Mouse (Mus musculus) spleen, embryonic (tissue): ENCODE data around the gene Ubox5.
"Not testable (repeated sequence)": the region's sequence is repeated elsewhere in the genome, so short reads cannot be mapped to it uniquely, and the experiment has no call there.

Experiments used
- CTCF ChIA-PET: fragments of 350-600 bp; sonication (Branson Sonifier 250); formaldehyde crosslinking; loops from one replicate; lab custom pipeline; 2022; lab: Charles Lee

Gene Ubox5

DNA sequence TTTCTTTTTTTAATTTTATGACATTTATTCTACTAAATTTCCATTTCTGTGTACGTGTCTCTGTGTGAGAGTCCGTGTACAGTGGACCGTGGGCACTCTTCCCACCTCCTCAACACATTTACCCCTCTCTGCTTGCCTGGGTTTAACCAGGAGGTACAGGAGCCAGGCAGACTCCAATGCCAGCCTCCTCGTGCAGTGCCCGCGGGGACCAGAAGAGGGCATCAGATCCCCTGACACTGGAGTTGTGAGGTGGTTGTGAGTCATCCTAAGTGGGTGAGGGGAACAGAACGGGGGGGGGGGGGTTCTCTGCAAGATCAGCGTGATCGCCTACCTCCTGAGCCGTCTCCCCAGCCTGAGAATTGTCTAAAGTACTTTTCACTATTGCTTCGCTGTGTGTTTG is 51.7 kb downstream of the Ubox5 start:
- CTCF ChIA-PET = interaction anchor here (0.7 kb wide), 1 partner anchor 91 kb away, joined by 3 read pairs; no protein-coding TSS in a partner anchor

DNA sequence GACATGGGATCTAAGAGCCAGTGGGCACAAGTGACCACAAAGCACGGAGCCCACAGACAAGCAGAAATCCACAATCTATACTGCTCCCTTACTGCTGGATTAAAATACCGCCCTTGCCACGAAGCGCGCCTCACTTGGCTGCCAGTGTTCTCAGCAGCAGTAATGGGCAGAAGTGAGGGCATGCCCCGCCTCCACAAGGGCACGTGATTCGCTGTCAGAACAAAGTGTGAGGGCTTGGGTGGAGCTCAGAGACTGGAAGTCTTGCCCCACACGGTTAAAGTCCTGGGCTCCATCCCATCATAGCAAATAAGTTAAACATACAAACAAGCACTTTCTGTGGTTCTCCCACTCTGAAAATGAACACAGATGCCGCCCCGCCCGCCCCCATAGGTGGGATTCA is 52.2 kb downstream of the Ubox5 start:
- CTCF ChIA-PET = interaction anchor here (0.7 kb wide), 1 partner anchor 1668 kb away, joined by 8 read pairs; no protein-coding TSS in a partner anchor

DNA sequence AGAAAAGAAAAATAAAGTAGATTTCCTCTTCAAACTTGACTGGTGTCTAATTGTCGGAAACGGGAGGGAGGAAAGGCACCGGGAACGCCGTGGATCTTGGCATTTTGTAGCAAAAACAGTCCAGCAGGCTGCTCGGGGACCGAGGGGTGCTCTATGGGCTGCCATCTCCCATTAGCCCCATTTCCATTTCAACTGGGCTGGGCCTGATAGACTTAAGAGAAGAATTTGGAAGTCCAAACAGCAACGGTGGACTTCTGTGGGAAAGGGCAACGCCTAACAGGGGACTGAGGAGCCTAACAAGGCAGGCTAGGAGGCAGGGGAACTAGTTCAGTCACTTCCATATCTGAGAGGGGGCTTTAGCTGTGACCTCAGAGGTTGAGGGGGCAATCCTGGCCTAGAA is 52.8 kb downstream of the Ubox5 start:
- CTCF ChIA-PET = interaction anchor here (0.6 to 0.7 kb wide), 2 partner anchors 285 to 1669 kb away, joined by 3 to 8 read pairs; no protein-coding TSS in a partner anchor

DNA sequence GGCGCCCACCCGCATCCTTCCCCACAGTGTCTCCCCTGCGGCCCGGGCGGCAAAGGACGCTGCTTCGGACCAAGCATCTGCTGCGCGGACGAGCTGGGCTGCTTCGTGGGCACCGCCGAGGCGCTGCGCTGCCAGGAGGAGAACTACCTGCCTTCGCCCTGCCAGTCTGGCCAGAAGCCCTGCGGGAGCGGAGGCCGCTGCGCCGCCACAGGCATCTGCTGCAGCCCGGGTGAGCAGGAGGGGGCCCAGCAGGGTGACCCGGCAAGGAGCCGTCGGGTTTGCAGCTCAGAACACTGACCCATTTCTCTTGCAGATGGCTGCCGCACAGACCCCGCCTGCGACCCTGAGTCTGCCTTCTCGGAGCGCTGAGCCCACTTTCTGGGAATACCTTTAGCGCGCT is 53.3 kb downstream of the Ubox5 start:
- CTCF ChIA-PET = not testable (repeated sequence)

DNA sequence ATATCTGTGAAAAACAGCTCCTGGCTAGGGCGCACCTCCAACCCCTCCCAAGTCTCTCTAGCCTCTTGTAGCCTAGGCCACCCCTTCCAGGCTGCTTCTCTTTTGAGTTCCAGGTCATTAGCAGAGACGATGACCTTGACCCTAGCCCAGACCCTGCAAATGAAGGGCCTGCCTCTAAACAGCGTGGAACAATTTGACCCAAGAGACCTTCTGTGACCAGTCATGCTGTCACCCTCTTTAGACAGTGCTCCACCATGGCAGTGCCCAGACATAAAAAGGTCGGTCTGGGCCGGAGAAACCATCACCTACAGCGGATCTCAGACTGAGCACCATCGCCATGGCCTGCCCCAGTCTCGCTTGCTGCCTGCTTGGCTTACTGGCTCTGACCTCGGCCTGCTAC is 54.0 kb downstream of the Ubox5 start, which contains the start of gene Oxt:
Oxt (plus strand) TSS at position 301 of the 400 bp plus-strand sequence.
- CTCF ChIA-PET = interaction anchor here (0.6 kb wide), 1 partner anchor 896 kb away, joined by 3 read pairs; no protein-coding TSS in a partner anchor

DNA sequence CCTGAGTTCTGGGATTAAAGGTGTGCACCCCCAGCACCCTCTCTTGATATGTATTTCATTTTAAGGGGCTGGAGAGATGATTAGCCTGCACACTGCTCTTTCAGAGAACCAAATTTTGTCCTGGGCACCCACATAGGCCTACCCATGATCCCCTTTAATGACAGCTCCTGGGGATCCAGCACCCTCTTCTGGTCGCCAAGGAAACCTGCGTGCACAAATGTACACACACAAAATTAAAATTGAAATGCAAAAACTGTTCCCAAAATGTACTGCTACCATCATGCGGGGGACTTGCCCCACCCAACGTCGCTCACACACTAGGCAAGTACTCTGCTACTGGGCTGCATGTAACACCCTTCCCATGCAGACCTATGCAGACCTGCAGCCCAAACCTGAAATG is 54.9 kb downstream of the Ubox5 start:
- CTCF ChIA-PET = no interaction called here

DNA sequence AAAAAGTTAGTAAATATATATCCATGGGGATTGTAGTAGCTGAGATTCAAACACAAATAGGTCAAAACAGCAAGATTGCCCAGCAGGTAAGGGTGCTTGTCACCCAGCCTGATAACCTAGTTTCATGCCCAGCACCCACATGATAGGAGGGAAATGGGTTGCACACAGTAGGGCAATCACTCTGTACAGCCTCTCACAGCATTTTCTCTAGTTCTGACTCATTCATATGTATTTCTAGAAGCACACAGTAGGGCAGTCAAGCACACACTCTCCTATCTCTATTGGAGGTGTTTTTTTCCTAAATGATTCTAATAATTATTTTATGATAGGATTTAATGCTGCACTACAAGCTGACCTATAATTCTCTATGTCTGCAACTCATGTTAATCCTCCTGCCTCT is 59.9 kb downstream of the Ubox5 start:
- CTCF ChIA-PET = no interaction called here

DNA sequence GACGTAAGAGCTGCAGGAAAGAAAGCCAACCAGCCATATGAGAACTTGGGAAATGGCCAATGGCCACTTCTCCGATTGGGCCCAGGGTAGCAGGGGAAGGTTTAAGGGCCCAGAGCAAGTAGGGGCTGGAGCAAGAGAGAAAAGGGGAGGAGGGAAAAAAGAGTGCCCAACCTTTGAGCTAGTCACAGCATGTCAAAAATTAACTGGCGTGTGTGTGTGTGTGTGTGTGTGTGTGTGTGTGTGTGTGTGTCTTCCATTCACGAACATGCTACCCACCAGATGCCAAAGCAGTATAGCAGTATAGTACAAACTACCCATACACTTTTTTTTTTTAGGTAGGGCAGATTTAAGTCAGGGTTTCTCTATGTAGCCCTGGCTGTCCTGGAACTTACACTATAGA is 60.9 kb downstream of the Ubox5 start:
- CTCF ChIA-PET = no interaction called here

DNA sequence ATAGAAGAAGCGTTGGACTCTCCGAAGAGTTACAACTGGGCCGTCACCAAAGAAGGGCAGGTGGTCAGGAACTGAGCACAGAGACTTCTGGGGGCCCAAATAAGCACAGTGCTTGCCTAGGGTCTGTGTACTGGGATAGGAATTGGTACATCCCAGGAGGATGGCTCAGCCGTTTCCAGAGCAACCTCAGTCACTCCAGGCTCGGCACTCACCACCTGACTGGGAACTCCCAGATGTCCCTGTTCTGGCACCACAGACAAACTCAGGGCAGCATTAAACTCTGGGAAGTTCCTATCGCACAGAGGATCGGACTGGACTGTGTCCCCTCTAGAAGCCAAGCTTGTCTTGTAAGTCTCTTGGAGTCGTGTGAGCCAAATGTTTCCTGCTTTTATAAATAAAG is 64.9 kb downstream of the Ubox5 start:
- CTCF ChIA-PET = no interaction called here

DNA sequence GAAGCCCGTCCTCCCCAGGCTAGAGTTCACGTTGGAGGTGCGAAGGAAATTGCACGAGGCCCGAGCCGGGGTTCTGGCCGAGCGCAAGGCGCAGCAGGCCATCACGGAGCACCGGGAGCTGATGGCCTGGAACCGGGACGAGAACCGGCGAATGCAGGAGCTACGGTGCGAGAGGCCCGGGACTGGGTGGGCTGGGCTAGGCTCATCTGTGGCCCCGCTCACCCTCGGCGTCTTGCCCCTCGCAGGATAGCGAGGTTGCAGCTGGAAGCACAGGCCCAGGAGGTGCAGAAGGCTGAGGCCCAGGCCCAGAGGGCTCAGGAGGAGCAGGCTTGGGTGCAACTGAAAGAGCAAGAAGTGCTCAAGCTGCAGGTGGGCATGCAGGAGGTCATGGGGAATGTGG is 65.8 kb downstream of the Ubox5 start:
- CTCF ChIA-PET = no interaction called here

DNA sequence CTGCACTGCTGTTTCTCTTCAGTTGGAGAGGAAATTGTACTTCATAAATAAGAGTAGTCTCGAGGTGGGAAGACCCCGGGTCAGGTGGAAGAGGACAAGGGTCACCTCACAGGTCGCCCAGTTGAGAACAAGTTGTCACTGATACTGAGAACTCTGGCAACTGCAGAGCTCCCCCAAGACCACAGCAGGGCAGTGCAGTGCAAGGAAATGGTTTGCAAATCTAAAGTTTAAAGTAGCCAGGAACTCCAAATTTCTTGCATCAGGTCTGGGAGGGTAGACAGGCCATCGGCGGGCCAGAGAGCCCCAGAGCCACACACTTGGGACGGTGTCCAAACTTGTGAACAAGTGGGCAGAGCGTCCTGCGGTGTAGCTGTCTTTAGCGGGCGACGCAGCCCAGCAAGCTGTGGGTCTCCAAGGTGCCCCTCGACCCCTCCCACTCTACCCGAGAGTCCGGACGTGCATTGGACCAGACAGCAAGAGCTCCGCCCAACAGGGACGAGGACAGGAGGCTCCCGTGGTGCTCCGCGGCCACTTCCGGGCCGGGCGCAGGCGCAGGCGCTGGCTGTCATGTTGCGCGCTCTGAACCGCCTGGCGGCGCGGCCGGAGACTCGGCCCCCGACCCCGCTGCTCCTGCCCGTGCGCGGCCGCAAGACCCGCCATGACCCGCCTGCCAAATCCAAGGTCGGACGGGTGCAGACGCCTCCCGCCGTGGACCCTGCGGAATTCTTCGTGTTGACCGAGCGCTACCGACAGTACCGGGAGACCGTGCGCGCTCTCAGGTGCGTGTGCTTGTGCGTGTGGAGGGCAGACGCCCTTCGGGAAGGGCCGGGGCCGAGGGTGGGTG is 66.4 kb downstream of the Ubox5 start, which contains the start of gene Mrps26:
Mrps26 (plus strand) TSS at position 531 of the 844 bp plus-strand sequence.
- CTCF ChIA-PET = no interaction called here

DNA sequence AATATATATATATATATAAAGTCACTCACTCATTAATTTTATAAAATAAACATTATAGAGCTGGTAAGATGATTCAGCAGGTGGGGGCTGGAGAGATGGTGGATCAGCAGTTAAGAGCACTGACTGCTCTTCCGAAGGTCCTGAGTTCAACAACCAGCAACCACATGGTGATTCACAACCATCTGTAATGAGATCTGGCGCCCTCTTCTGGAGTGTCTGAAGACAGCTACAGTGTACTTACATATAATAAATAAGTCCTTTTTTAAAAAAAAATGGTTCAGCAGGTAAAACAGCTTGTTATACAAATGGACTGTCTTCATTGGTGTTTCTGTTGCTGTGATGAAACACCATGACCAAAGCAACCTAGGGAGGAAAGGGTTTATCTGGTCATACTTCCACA is 71.8 kb downstream of the Ubox5 start:
- CTCF ChIA-PET = no interaction called here

DNA sequence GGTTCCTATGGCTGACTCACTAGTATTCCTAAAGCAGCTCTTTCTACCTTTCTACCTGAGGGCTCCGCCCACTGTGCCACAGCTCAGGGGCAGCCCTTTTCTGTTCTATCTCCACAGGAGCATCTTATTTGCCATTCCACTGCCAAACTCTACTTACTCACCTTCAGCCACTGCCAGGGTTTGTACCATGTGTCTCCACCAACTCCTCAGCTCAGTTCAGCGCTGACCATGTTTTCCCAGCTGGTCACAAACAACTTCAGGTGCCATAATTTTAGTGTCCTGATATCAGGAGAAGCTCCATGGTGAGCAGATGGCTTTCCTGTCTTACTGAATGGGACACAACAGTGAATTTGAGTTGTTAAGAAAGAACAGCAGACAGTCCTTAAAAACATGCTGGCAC is 72.4 kb downstream of the Ubox5 start:
- CTCF ChIA-PET = no interaction called here

DNA sequence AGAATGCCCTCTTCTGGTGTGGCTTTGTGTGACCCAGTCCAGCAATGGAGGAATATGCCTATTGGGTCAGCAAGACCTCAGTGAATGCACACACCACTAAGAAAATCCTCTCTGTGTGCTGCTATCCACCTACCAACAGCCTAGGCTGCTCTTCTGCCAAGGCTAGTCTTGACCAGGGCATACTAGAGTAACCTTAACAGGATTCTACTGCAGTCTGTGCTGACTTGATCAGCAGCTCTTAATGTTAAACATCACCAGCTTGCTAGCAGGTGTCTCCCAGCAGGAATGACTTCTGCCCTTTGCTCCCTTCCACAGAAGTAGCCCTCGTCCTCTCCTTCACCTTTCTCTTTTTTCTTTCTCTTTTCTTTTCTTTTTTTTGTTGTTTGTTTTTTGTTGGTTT is 73.5 kb downstream of the Ubox5 start:
- CTCF ChIA-PET = no interaction called here

DNA sequence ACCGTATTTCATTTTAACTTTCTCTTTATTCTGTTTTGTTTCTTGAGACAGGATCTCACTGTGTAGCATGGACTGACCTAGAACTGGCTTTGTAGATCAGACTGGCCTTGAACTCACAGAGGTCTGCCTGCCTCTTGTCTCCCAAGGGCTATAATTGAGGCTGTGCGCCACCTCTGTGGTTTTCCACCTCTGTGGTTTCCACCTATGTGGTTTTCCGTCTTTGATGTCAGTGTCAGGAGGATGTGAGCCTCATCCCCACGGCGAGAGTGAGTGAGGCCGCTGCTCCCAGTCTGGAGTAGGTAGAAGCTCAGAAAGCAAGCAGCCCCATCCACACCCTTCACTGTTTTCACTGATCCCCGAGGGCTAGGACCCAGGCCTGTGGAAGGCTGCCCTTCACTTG is 75.0 kb downstream of the Ubox5 start:
- CTCF ChIA-PET = no interaction called here

DNA sequence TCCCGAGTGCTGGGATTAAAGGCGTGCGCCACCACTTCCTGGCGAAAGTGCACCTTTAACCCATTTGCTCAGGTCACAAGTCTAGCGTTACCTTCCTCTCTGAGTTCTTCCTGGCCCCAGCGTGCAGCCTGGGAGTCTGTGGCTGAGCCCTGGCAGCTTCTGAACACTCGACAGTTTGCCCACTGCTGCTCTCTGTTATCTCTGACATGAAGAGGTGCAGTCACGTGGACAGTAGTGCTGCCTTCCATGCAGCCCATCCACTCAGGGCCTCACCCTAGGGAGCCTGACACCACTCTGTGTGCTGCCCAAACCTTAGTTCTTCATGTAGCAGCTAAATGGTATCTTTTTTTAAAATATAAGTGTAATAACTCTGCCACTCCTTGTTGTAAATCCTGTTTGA is 82.9 kb downstream of the Ubox5 start:
- CTCF ChIA-PET = no interaction called here

DNA sequence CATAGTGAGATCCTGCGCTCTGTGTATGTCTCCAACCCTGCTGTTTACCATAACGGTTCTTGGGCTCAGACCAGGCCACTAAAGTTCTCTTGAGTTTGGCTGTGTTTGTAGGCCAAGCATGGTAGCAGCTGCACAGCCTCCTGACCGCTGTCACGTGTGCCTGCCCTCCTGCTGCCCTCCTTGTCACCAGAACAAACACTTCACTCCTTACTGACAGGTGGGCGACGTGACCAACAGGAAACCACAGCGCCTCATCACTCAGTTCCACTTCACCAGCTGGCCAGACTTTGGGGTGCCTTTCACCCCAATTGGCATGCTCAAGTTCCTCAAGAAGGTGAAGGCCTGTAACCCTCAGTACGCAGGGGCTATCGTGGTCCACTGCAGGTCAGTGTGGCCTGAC is 89.6 kb downstream of the Ubox5 start:
- CTCF ChIA-PET = no interaction called here
